Mouse (Mus musculus) intestine, embryonic 15.5 days (tissue): ENCODE results near the gene Parm1. TPM values are rescaled to one million over a fixed set of nuclear protein-coding genes. Genes with fewer than 3 reads are reported as not detected.
A peak's percentile ranks its signal among the peaks of the same experiment; 100 is the strongest.

ENCODE experiments used
- ATAC-seq: fragments of 200-750 bp; cut with Nextera tagmentation; 2 replicates; pipeline ENCODE4 v1.8.0; 2017; ENCODE audit warnings: moderate TSS enrichment, moderate library complexity
- H3K27ac ChIP-seq: fragments of 300-500 bp; sonication (generic); 2 replicates; pipeline ENCODE4 v1.5.1; 2015; ENCODE audit warnings: mild to moderate bottlenecking, inconsistent platforms
- H3K27me3 ChIP-seq: fragments of 300-500 bp; sonication (generic); replicated peaks from 2 replicates; pipeline ENCODE4 v1.6.1; 2015; ENCODE audit warnings: inconsistent platforms
- H3K36me3 ChIP-seq: fragments of 300-500 bp; sonication (generic); 2 replicates; pipeline ENCODE4 v1.6.1; 2015; ENCODE audit warnings: inconsistent platforms
- H3K4me1 ChIP-seq: fragments of 300-500 bp; sonication (generic); replicated peaks from 2 replicates; pipeline ENCODE4 v1.6.1; 2015; ENCODE audit warnings: inconsistent platforms
- H3K4me2 ChIP-seq: fragments of 300-500 bp; sonication (generic); replicated peaks from 2 replicates; pipeline ENCODE4 v1.6.1; 2015; ENCODE audit warnings: mild to moderate bottlenecking, inconsistent platforms
- H3K4me3 ChIP-seq: fragments of 300-500 bp; sonication (generic); replicated peaks from 2 replicates; pipeline ENCODE4 v1.5.1; 2015; ENCODE audit warnings: inconsistent platforms
- H3K9ac ChIP-seq: fragments of 300-500 bp; sonication (generic); 2 replicates; pipeline ENCODE4 v1.6.1; 2015; ENCODE audit warnings: inconsistent platforms
- H3K9me3 ChIP-seq: fragments of 300-500 bp; sonication (generic); 2 replicates; pipeline ENCODE4 v1.6.1; 2016; ENCODE audit warnings: inconsistent platforms
- WGBS: fragments of 180-500 bp; shearing (Covaris S2); methylation state at CpG from one replicate; pipeline ENCODE4 v1.1.7; 2015; 5-methylcytosine and 5-hydroxymethylcytosine counted together
- polyA plus RNA-seq: library from polyadenylated mRNA; unstranded; fragments of >200 nt; fragmentation: Nextera tagmentation; extraction: Ambion mirVana; gene quantifications from 2 replicates; pipeline ENCODE4 v1.2.1, GENCODE M21; 2015

Parm1 gene
- polyA plus RNA-seq, 1 experiment from 2014 or later, result 22.1 TPM

GRCm38 (mm10) chr5:91586206-91586605, 68.8 kb downstream of the Parm1 start:
- Histone ChIP-seq H3K9ac (no peak overlapping the region), H3K4me3 (no peak overlapping the region), H3K4me1 (no peaks in the 10 kb centered on the region), H3K9me3 (no peaks in the 10 kb centered on the region), H3K36me3 (no peaks in the 10 kb centered on the region), H3K27me3 (no peaks in the 10 kb centered on the region), H3K27ac (no peak overlapping the region), H3K4me2 (no peak overlapping the region)
- 58% methylated on average over 3 of the region's 3 CpGs for WGBS
- no peak for ATAC-seq

GRCm38 (mm10) chr5:91594083-91594482, 76.7 kb downstream of the Parm1 start:
- Histone ChIP-seq H3K27me3 (no peaks in the 10 kb centered on the region), H3K27ac (no peak overlapping the region), H3K9me3 (no peaks in the 10 kb centered on the region), H3K9ac (no peak overlapping the region), H3K4me1 (0 out of 2 replicates have a peak, but pooled peaks cover 4% of the 10 kb centered on the region), H3K36me3 (no peaks in the 10 kb centered on the region), H3K4me2 (no peak overlapping the region), H3K4me3 (no peak overlapping the region)
- ATAC-seq, result no peak
- WGBS, result 96% methylated on average over 5 of the region's 5 CpGs

- 0 out of 2 replicates have a peak, but pooled peaks cover 4% of the 10 kb centered on the region for H3K4me1 ChIP-seq
- H3K9ac ChIP-seq, result no peak overlapping the region
- no peaks in the 10 kb centered on the region for H3K9me3 ChIP-seq
- no peaks in the 10 kb centered on the region for H3K36me3 ChIP-seq
- ATAC-seq, result no peak; the same call in 1 of the 2 replicates
- H3K27ac ChIP-seq, result no peak overlapping the region
- H3K27me3 ChIP-seq, result no peaks in the 10 kb centered on the region
- no peak overlapping the region for H3K4me3 ChIP-seq
- WGBS, result 45% methylated on average over 5 of the region's 5 CpGs
- no peak overlapping the region for H3K4me2 ChIP-seq
Observed at GRCm38 (mm10) chr5:91597216-91597615, 79.8 kb downstream of the Parm1 start.

GRCm38 (mm10) chr5:91599801-91600200, 82.4 kb downstream of the Parm1 start:
- WGBS, result 64% methylated on average over 7 of the region's 7 CpGs
- ATAC-seq, result no peak
- no peak overlapping the region for H3K4me3 ChIP-seq
- H3K27ac ChIP-seq, result no peak overlapping the region
- H3K9ac ChIP-seq, result no peak overlapping the region
- no peaks in the 10 kb centered on the region for H3K9me3 ChIP-seq
- H3K4me1 ChIP-seq, result 0 out of 2 replicates have a peak, but pooled peaks cover 4% of the 10 kb centered on the region
- H3K4me2 ChIP-seq, result no peak overlapping the region
- no peaks in the 10 kb centered on the region for H3K27me3 ChIP-seq
- H3K36me3 ChIP-seq, result no peaks in the 10 kb centered on the region

- 41% methylated on average over 7 of the region's 7 CpGs for WGBS
- no peaks in the 10 kb centered on the region for H3K27me3 ChIP-seq
- H3K36me3 ChIP-seq, result no peaks in the 10 kb centered on the region
- H3K27ac ChIP-seq, result no peak overlapping the region
- H3K4me2 ChIP-seq, result no peak overlapping the region
- 0 out of 2 replicates have a peak, but pooled peaks have one; percentile 23 for ATAC-seq
- H3K9ac ChIP-seq, result no peak overlapping the region
- H3K9me3 ChIP-seq, result no peaks in the 10 kb centered on the region
- H3K4me3 ChIP-seq, result no peak overlapping the region
- no peaks in the 10 kb centered on the region for H3K4me1 ChIP-seq
Observed at GRCm38 (mm10) chr5:91603347-91603746, 85.9 kb downstream of the Parm1 start.

- no peak for ATAC-seq
- no peaks in the 10 kb centered on the region for H3K4me1 ChIP-seq
- H3K27me3 ChIP-seq, result no peaks in the 10 kb centered on the region
- no peak overlapping the region for H3K27ac ChIP-seq
- H3K9ac ChIP-seq, result no peak overlapping the region
- 65% methylated on average over 12 of the region's 12 CpGs for whole genome bisulfite sequencing
- no peak overlapping the region for H3K4me3 ChIP-seq
- H3K36me3 ChIP-seq, result no peaks in the 10 kb centered on the region
- no peak overlapping the region for H3K4me2 ChIP-seq
- no peaks in the 10 kb centered on the region for H3K9me3 ChIP-seq
Observed at GRCm38 (mm10) chr5:91603787-91604439, 86.5 kb downstream of the Parm1 start.

- no peak overlapping the region for H3K4me3 ChIP-seq
- no peak overlapping the region for H3K4me2 ChIP-seq
- WGBS, result 87% methylated on average over 2 of the region's 2 CpGs
- H3K9ac ChIP-seq, result no peak overlapping the region
- ATAC-seq, result no peak
- no peaks in the 10 kb centered on the region for H3K9me3 ChIP-seq
- H3K4me1 ChIP-seq, result no peaks in the 10 kb centered on the region
- H3K27me3 ChIP-seq, result no peaks in the 10 kb centered on the region
- no peaks in the 10 kb centered on the region for H3K36me3 ChIP-seq
- H3K27ac ChIP-seq, result no peak overlapping the region
Observed at GRCm38 (mm10) chr5:91607234-91607633, 89.8 kb downstream of the Parm1 start.

GRCm38 (mm10) chr5:91607841-91608240, 90.4 kb downstream of the Parm1 start:
- no peak overlapping the region for H3K27ac ChIP-seq
- H3K4me1 ChIP-seq, result no peaks in the 10 kb centered on the region
- no peaks in the 10 kb centered on the region for H3K27me3 ChIP-seq
- H3K4me3 ChIP-seq, result no peak overlapping the region
- no peaks in the 10 kb centered on the region for H3K36me3 ChIP-seq
- WGBS, result 40% methylated on average over 7 of the region's 7 CpGs
- ATAC-seq, result peak; percentile 40; the same call in 1 of the 2 replicates
- no peak overlapping the region for H3K9ac ChIP-seq
- no peaks in the 10 kb centered on the region for H3K9me3 ChIP-seq
- no peak overlapping the region for H3K4me2 ChIP-seq

- 0 out of 2 replicates have a peak, but pooled peaks have one; percentile 16 for ATAC-seq
- Histone ChIP-seq H3K4me3 (no peak overlapping the region), H3K27me3 (no peaks in the 10 kb centered on the region), H3K36me3 (no peaks in the 10 kb centered on the region), H3K27ac (no peak overlapping the region), H3K4me2 (no peak overlapping the region), H3K9ac (no peak overlapping the region), H3K9me3 (no peaks in the 10 kb centered on the region), H3K4me1 (no peaks in the 10 kb centered on the region)
- WGBS, result 73% methylated on average over 4 of the region's 4 CpGs
Observed at GRCm38 (mm10) chr5:91609041-91609440, 91.6 kb downstream of the Parm1 start.

GRCm38 (mm10) chr5:91609511-91610300, 92.3 kb downstream of the Parm1 start:
- Histone ChIP-seq H3K36me3 (no peaks in the 10 kb centered on the region), H3K27ac (no peak overlapping the region), H3K4me2 (no peak overlapping the region), H3K4me1 (no peaks in the 10 kb centered on the region), H3K27me3 (no peaks in the 10 kb centered on the region), H3K9ac (no peak overlapping the region), H3K4me3 (no peak overlapping the region), H3K9me3 (no peaks in the 10 kb centered on the region)
- ATAC-seq, result peak; percentile 92
- whole genome bisulfite sequencing, result 59% methylated on average over 3 of the region's 3 CpGs

GRCm38 (mm10) chr5:91610499-91610898, 93.1 kb downstream of the Parm1 start:
- 81% methylated on average over 2 of the region's 2 CpGs for WGBS
- no peak overlapping the region for H3K27ac ChIP-seq
- no peaks in the 10 kb centered on the region for H3K4me1 ChIP-seq
- H3K9me3 ChIP-seq, result no peaks in the 10 kb centered on the region
- no peaks in the 10 kb centered on the region for H3K27me3 ChIP-seq
- no peak overlapping the region for H3K4me2 ChIP-seq
- H3K4me3 ChIP-seq, result no peak overlapping the region
- no peak overlapping the region for H3K9ac ChIP-seq
- H3K36me3 ChIP-seq, result no peaks in the 10 kb centered on the region
- ATAC-seq, result no peak

- H3K9ac ChIP-seq, result no peak overlapping the region
- no peak overlapping the region for H3K27ac ChIP-seq
- 86% methylated on average over 3 of the region's 3 CpGs for WGBS
- ATAC-seq, result no peak
- no peaks in the 10 kb centered on the region for H3K4me1 ChIP-seq
- H3K36me3 ChIP-seq, result no peaks in the 10 kb centered on the region
- no peak overlapping the region for H3K4me3 ChIP-seq
- no peak overlapping the region for H3K4me2 ChIP-seq
- H3K27me3 ChIP-seq, result no peaks in the 10 kb centered on the region
- no peaks in the 10 kb centered on the region for H3K9me3 ChIP-seq
Observed at GRCm38 (mm10) chr5:91611589-91611988, 94.2 kb downstream of the Parm1 start.
